Mouse (Mus musculus) gastrocnemius, postnatal 14 days (tissue): ENCODE data around the gene Chl1. TPM values are rescaled to one million over a fixed set of nuclear protein-coding genes. Genes with fewer than 3 reads are reported as not detected.

ENCODE experiments used
- DNase-seq: peaks from one replicate; pipeline ENCODE4 v3.0.0; 2021; ENCODE audit warnings: mixed read lengths
- intact Hi-C: fragments of 180-260 bp; cut with DNase I; formaldehyde crosslinking; loops from one replicate; pipeline ENCODE4 v1.15.1; 2025; ENCODE audit warnings: low total_unique reads
- total RNA-seq, 2 experiments: library from RNA; stranded (reverse); gene quantifications; 2 replicates each; pipeline ENCODE4 v1.2.3; 2021

The Chl1 gene
- total RNA-seq, 2 experiments from 2014 or later, result 1.1 to 1.3 TPM

GRCm38 (mm10) chr6:103749122-103749773, 238.9 kb downstream of the Chl1 start:
- intact Hi-C loops, result no loop called here
- DNase-seq, result no peak

GRCm38 (mm10) chr6:103753891-103754290, 243.5 kb downstream of the Chl1 start:
- no peak for DNase-seq
- intact Hi-C loops, result no loop called here

GRCm38 (mm10) chr6:103766830-103767229, 256.4 kb downstream of the Chl1 start:
- DNase-seq, result no peak
- intact Hi-C loops, result no loop called here

GRCm38 (mm10) chr6:103781058-103781457, 270.7 kb downstream of the Chl1 start:
- intact Hi-C loops, result no loop called here
- no peak for DNase-seq

- no peak for DNase-seq
- intact Hi-C loops, result no loop called here
Measured at GRCm38 (mm10) chr6:103791077-103791632, 280.8 kb downstream of the Chl1 start.

GRCm38 (mm10) chr6:103795241-103795640, 284.9 kb downstream of the Chl1 start:
- no peak for DNase-seq
- intact Hi-C loops, result no loop called here
